Mouse (Mus musculus) ES-Bruce4 (cell line): ENCODE measurements around the gene Pdzph1. TPM values are rescaled to one million over a fixed set of nuclear protein-coding genes. Genes with fewer than 3 reads are reported as not detected.

Experiments used
- H3K27ac ChIP-seq: 2 replicates; pipeline ENCODE4 v1.5.1; 2012; ENCODE audit warnings: low read length, inconsistent platforms; ENCODE audit not compliant: insufficient read depth
- H3K27me3 ChIP-seq: 2 replicates; pipeline ENCODE4 v1.6.1; 2012; ENCODE audit warnings: mild to moderate bottlenecking, low read length, inconsistent platforms; ENCODE audit not compliant: control insufficient read depth, poor library complexity, insufficient read depth, severe bottlenecking
- H3K36me3 ChIP-seq: 2 replicates; pipeline ENCODE4 v1.6.1; 2012; ENCODE audit warnings: inconsistent platforms, mild to moderate bottlenecking, low read length, moderate library complexity; ENCODE audit not compliant: control insufficient read depth, poor library complexity, insufficient read depth, severe bottlenecking
- H3K4me1 ChIP-seq: one replicate; pipeline ENCODE4 v1.8.1; 2011; ENCODE audit warnings: low read length; ENCODE audit not compliant: control insufficient read depth, insufficient read depth
- H3K4me3 ChIP-seq: 2 replicates; pipeline ENCODE4 v1.5.1; 2011; ENCODE audit warnings: low read depth, mild to moderate bottlenecking, low read length
- H3K9ac ChIP-seq: 2 replicates; pipeline ENCODE4 v1.6.1; 2012; ENCODE audit warnings: low read depth, mild to moderate bottlenecking, inconsistent platforms; ENCODE audit not compliant: poor library complexity, severe bottlenecking
- H3K9me3 ChIP-seq: replicated peaks from 2 replicates; pipeline ENCODE4 v1.6.1; 2012; ENCODE audit warnings: mild to moderate bottlenecking, low read length, inconsistent platforms; ENCODE audit not compliant: control insufficient read depth, poor library complexity, insufficient read depth, severe bottlenecking
- CTCF ChIP-seq: IDR thresholded peaks from one replicate; pipeline ENCODE4 v1.8.1; 2011; ENCODE audit warnings: low read depth, low read length
- EP300 ChIP-seq: IDR thresholded peaks from 2 replicates; pipeline ENCODE4 v1.6.1; 2011; ENCODE audit warnings: low read depth, low read length; ENCODE audit not compliant: insufficient read depth
- POLR2A ChIP-seq: IDR thresholded peaks from one replicate; pipeline ENCODE4 v1.8.1; 2011; ENCODE audit warnings: low read length; ENCODE audit not compliant: insufficient read depth
- polyA plus RNA-seq: library from polyadenylated mRNA; stranded (reverse); fragments of >200 nt; gene quantifications from 2 replicates; pipeline ENCODE4 v1.2.4, GENCODE M21; 2011; ENCODE audit warnings: low read depth; ENCODE audit not compliant: missing spikeins, insufficient read depth, insufficient read length

The Pdzph1 gene
- polyA plus RNA-seq = not detected in 2 replicates

DNA sequence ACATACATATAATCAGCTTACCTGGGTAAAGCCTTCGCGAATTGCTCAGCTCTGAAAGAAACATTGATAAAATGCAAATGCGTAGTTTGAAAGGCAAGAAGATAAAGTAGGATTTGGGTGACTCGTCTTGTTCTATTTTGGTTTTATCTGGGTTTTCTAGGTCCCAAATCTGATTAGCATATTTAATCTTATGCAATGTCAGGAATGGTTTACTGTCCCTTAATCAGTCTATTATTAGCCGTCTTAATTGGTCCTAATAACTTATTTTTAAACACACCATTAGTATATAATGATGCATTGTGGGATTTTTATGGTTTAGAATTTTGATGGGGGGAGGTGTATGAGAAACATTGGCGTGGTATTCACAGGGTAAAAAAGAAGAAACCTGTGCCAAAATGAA lies at the start of gene Pdzph1:
Gene Pdzph1, minus strand, starts transcription at position 101 of the 400 bp plus-strand sequence.
- no peaks in the 10 kb centered on the region for H3K27me3 ChIP-seq
- no peaks in the 10 kb centered on the region for H3K36me3 ChIP-seq
- no peak within 1 kb of the TSS for H3K27ac ChIP-seq
- H3K4me3 ChIP-seq = no peak within 1 kb of the TSS
- no peak within 1 kb of the TSS for H3K9ac ChIP-seq
- H3K4me1 ChIP-seq = no peaks in the 10 kb centered on the region
- no peaks in the 10 kb centered on the region for H3K9me3 ChIP-seq
- TF ChIP-seq CTCF (no peak), EP300 (no peak), POLR2A (no peak)

DNA sequence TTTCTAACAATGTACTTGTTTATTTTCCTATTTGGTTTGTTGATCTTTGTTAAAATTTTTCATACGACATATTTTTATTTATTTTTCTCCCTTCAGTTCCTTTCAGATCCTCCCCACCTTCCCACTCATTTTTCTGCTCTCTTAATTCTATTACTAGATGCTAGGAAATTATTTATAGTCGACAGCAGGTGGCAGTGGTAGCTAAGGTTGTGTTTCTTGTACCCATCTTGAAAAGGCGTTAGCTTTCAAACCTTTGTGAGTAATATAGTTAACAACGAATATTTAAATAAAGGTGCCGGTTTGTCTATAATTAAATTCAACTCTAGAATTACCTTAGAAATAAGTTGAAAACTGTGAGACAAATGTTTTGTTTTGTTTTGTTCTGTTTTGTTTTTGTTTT lies 48.6 kb upstream of the Pdzph1 start:
- TF ChIP-seq EP300 = no peak
- no peak for TF ChIP-seq POLR2A
- TF ChIP-seq CTCF = no peak
- no peak overlapping the region for H3K27ac ChIP-seq
- no peaks in the 10 kb centered on the region for H3K9me3 ChIP-seq
- H3K9ac ChIP-seq = no peak overlapping the region
- H3K27me3 ChIP-seq = no peaks in the 10 kb centered on the region
- no peak overlapping the region for H3K4me3 ChIP-seq
- H3K4me1 ChIP-seq = no peaks in the 10 kb centered on the region
- no peaks in the 10 kb centered on the region for H3K36me3 ChIP-seq

- no peak for TF ChIP-seq EP300
- no peak for TF ChIP-seq POLR2A
- TF ChIP-seq CTCF = no peak
- H3K27ac ChIP-seq = no peak overlapping the region
- no peaks in the 10 kb centered on the region for H3K4me1 ChIP-seq
- no peaks in the 10 kb centered on the region for H3K9me3 ChIP-seq
- no peak overlapping the region for H3K4me3 ChIP-seq
- H3K36me3 ChIP-seq = no peaks in the 10 kb centered on the region
- H3K9ac ChIP-seq = no peak overlapping the region
- no peaks in the 10 kb centered on the region for H3K27me3 ChIP-seq
These were observed 42.3 kb upstream of the Pdzph1 start for GRCm38 (mm10) chr17:59033445-59033844.

GRCm38 (mm10) chr17:59026336-59026735 lies 35.2 kb upstream of the Pdzph1 start:
- no peak for TF ChIP-seq EP300
- no peak for TF ChIP-seq POLR2A
- TF ChIP-seq CTCF = no peak
- Histone ChIP-seq H3K27ac (no peak overlapping the region), H3K9me3 (no peaks in the 10 kb centered on the region), H3K27me3 (no peaks in the 10 kb centered on the region), H3K9ac (no peak overlapping the region), H3K4me3 (no peak overlapping the region), H3K36me3 (no peaks in the 10 kb centered on the region), H3K4me1 (no peaks in the 10 kb centered on the region)

- Histone ChIP-seq H3K9ac (no peak overlapping the region), H3K27me3 (no peaks in the 10 kb centered on the region), H3K9me3 (no peaks in the 10 kb centered on the region), H3K36me3 (no peaks in the 10 kb centered on the region), H3K4me1 (no peaks in the 10 kb centered on the region), H3K27ac (no peak overlapping the region), H3K4me3 (no peak overlapping the region)
- TF ChIP-seq CTCF = no peak
- no peak for TF ChIP-seq POLR2A
- TF ChIP-seq EP300 = no peak
These were observed 33.3 kb upstream of the Pdzph1 start for GRCm38 (mm10) chr17:59024502-59024901.

DNA sequence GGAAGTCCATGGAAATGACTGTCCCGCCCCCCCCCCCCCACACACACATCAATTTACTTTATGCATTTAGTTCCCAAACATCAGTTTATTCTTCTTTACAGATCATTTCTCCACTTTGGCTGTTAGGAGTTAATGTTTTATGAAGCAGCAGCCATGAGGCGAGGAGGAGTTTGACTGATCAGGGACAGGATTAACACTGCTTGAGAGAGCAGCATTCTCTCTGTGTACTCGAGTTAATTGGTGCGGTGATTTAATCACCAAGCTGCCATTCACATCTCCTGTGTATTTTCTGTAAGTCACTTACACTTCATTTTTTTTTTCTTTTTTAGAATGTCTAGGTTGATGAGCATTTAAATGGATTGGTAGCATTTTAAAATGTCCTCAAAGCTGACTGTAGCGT lies 32.8 kb upstream of the Pdzph1 start:
- no peak for TF ChIP-seq CTCF
- TF ChIP-seq EP300 = no peak
- TF ChIP-seq POLR2A = no peak
- H3K27ac ChIP-seq = no peak overlapping the region

More for the DNA sequence above, 32.8 kb upstream of the Pdzph1 start:
- H3K4me1 ChIP-seq = no peaks in the 10 kb centered on the region
- H3K36me3 ChIP-seq = no peaks in the 10 kb centered on the region
- H3K9me3 ChIP-seq = no peaks in the 10 kb centered on the region
- no peaks in the 10 kb centered on the region for H3K27me3 ChIP-seq
- H3K4me3 ChIP-seq = no peak overlapping the region
- H3K9ac ChIP-seq = no peak overlapping the region
